Mouse (Mus musculus) E14TG2a.4 (cell line): ENCODE measurements at regions not wholly inside any gene's neighbourhood (a gene's known extent, or its start where the extent isn't known, plus 50 kb on each side); places are given as distances from the start of the nearest gene placed in this dataset.

ENCODE experiments used
- H3K27me3 ChIP-seq: 2 replicates; pipeline ENCODE4 v1.6.1; 2014; ENCODE audit warnings: low read length, control low read depth; ENCODE audit not compliant: insufficient read depth
- H3K36me3 ChIP-seq: 2 replicates; pipeline ENCODE4 v1.6.1; 2014; ENCODE audit warnings: low read length, control low read depth; ENCODE audit not compliant: insufficient read depth
- H3K4me1 ChIP-seq: replicated peaks from 2 replicates; pipeline ENCODE4 v1.6.1; 2014; ENCODE audit warnings: low read depth, low read length, control low read depth
- H3K4me3 ChIP-seq: replicated peaks from 2 replicates; pipeline ENCODE4 v1.5.1; 2014; ENCODE audit warnings: mild to moderate bottlenecking, low read length
- H3K9me3 ChIP-seq: 2 replicates; pipeline ENCODE4 v1.6.1; 2014; ENCODE audit warnings: low read length, control low read depth
- CTCF ChIP-seq: conservative IDR thresholded peaks from 2 replicates; pipeline ENCODE4 v1.5.1; 2014; ENCODE audit warnings: low read length
- NANOG ChIP-seq: IDR thresholded peaks from 2 replicates; pipeline ENCODE4 v1.6.1; 2014; ENCODE audit warnings: borderline replicate concordance, low read length, mixed read lengths
- POU5F1 ChIP-seq: IDR thresholded peaks from 2 replicates; pipeline ENCODE4 v1.6.1; 2014; ENCODE audit warnings: low read length, borderline replicate concordance

DNA sequence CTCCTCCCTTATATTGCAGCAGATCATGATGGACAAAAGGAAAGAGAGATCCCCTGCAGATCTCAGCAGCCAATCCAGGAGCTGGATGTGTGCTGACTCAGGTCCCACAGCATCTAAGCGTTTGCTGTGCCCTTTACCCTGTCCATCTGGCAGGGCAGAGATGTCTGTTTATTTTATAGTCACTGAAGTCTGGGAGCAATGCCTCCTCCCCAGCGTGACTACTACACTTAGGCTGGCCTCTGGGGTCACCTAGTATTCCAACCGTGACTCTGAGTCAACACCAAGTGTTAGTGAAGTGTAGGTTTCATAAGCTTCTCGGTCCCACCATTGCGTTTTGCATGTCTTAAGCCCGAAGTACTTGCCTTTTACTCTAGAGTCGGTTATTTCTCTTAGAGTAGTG lies 155.3 kb upstream of the Gmds start:
- no peaks in the 10 kb centered on the region for H3K4me1 ChIP-seq
- no peaks in the 10 kb centered on the region; the same call in 1 of the 2 replicates for H3K27me3 ChIP-seq
- peaks cover 9% of the 10 kb centered on the region for H3K9me3 ChIP-seq
- no peaks in the 10 kb centered on the region for H3K36me3 ChIP-seq
- TF ChIP-seq CTCF (no peak), NANOG (no peak), POU5F1 (no peak)
- no peak overlapping the region for H3K4me3 ChIP-seq

DNA sequence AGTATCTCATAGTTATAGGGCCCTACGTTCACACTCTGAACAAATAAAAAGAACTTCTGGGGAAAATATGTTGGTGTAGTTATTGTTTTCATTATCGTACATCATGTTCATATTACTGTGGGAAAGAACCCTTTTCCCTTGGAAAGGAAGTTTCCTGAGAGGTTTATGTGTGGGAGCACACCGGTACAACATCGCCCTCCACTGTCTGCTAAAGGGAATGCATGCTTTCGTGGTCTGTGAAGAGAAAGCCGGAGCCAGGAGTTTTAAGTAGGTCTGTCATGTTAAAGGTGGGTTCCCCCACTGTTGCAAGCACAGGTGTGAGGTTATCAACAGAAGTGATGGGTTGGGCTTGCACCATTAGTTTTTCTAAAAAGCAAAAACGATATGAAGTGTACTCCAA lies 154.8 kb upstream of the Gmds start:
- no peaks in the 10 kb centered on the region; the same call in 1 of the 2 replicates for H3K27me3 ChIP-seq
- H3K4me1 ChIP-seq: no peaks in the 10 kb centered on the region
- peaks cover 9% of the 10 kb centered on the region for H3K9me3 ChIP-seq
- no peak for TF ChIP-seq POU5F1
- peak; percentile 63 for TF ChIP-seq CTCF
- no peaks in the 10 kb centered on the region for H3K36me3 ChIP-seq
- H3K4me3 ChIP-seq: no peak overlapping the region

DNA sequence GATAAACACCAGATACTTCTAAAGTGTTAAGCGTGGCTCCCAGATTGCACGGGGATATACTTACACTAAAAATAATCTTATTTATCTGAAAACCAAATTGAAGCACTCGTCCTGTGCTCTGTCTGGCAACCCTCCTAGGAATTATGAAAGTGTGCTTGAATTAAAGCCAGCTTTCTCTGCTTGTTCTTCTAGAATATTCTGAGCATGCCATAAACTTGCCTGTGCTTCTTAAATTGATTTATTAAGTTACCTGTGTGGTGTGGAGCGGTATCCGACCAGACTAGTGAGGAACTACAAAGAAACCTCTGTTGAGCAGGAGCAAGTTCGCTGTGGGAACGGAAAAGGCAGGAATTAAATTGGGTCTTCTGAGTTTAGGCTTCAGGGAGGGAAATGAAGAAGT lies 154.0 kb upstream of the Gmds start:
- Histone ChIP-seq H3K4me1 (no peaks in the 10 kb centered on the region), H3K27me3 (no peaks in the 10 kb centered on the region; the same call in 1 of the 2 replicates), H3K36me3 (no peaks in the 10 kb centered on the region), H3K4me3 (no peak overlapping the region), H3K9me3 (peaks cover 9% of the 10 kb centered on the region)
- TF ChIP-seq NANOG (no peak), CTCF (no peak), POU5F1 (no peak)

DNA sequence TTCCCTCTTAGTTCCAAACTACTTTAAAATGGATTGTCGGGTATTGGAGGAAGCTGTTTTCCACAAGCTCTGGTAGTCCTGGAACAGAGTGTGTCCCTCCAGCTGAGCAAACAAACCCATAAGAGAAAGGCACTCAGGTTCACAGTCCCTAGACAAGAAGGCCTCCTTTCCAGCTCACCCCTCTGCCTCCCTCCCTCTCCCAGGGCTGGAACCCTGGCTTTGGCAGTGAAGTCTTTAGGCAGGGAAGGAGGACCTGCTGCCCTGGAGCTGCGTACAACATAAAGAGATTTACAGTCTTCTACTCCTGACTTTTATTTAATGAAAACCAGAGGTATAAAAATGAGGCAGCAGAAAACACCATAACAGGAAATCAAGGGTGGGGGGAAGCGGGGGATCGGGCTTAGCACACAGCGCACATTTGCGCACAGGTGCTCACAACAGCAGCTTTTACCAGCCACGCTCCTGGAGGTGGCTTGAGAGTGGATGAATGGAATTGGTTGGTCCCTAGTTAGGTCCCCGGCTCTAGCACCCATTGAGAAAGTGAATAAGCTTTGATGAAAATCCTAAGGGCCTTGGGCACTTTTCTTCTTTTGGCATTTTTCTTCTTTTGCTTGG lies 143.0 kb upstream of the Gmds start:
- TF ChIP-seq POU5F1: no peak
- H3K36me3 ChIP-seq: no peaks in the 10 kb centered on the region
- H3K4me3 ChIP-seq: no peak overlapping the region
- H3K9me3 ChIP-seq: no peaks in the 10 kb centered on the region
- no peaks in the 10 kb centered on the region for H3K4me1 ChIP-seq
- no peaks in the 10 kb centered on the region for H3K27me3 ChIP-seq

DNA sequence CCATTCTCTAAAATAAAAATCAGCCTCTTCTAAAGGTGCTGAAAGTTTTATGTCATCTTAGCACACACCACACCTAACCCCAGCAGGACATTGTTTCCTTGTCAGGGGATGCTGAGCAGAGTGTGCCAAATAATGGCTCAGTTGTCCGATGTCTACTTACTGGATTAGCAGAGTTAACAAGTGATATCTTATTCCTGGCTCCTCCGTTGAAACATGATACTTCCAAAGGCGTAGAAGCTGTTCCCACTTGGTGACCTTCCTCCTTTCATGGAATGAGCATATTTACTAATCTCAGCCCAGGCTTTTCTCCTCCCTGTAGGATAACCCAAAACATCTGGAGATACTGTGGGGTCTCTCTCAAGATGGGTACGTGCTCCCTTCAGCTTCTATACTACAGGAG lies 141.5 kb upstream of the Gmds start:
- no peaks in the 10 kb centered on the region for H3K36me3 ChIP-seq
- no peaks in the 10 kb centered on the region for H3K27me3 ChIP-seq
- H3K4me3 ChIP-seq: no peak overlapping the region
- TF ChIP-seq NANOG: no peak
- TF ChIP-seq CTCF: no peak
- no peak for TF ChIP-seq POU5F1
- H3K9me3 ChIP-seq: no peaks in the 10 kb centered on the region
- H3K4me1 ChIP-seq: no peaks in the 10 kb centered on the region

DNA sequence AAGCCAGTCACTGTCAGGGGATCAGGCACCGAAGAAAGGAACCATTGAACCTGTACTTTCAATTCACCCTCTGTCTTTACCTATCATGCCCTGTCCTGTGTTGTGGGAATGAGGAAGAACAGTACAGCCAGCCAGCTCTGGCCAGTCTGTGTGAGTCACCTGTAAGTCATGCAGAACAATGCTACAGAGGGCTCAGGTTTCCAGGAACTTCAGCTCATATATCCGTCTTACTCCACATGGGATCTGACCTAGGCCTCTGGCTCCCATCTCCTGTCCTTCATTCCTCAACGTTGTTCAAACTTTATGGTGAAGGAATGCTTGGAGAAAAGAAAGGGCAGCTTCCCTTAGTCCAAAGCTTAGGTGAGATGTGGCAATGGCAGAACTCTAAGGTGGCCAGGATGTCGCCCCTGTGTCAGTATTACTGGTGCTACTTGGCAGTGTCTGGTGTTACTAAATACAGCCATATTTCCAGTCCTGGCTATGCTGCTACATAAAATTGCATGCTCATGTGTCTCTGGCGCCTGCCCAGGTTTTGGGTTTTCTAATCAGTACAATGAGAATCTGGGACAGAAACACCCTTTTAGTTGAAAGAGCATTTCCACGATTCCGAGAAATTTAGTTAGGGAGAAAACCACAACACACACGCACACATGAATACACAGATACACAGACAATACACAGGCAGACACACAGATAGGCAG lies 140.7 kb upstream of the Gmds start:
- H3K27me3 ChIP-seq: no peaks in the 10 kb centered on the region
- H3K4me3 ChIP-seq: no peak overlapping the region
- no peak for TF ChIP-seq POU5F1
- TF ChIP-seq NANOG: no peak
- TF ChIP-seq CTCF: no peak
- no peaks in the 10 kb centered on the region for H3K9me3 ChIP-seq
- no peaks in the 10 kb centered on the region for H3K36me3 ChIP-seq
- H3K4me1 ChIP-seq: no peaks in the 10 kb centered on the region

DNA sequence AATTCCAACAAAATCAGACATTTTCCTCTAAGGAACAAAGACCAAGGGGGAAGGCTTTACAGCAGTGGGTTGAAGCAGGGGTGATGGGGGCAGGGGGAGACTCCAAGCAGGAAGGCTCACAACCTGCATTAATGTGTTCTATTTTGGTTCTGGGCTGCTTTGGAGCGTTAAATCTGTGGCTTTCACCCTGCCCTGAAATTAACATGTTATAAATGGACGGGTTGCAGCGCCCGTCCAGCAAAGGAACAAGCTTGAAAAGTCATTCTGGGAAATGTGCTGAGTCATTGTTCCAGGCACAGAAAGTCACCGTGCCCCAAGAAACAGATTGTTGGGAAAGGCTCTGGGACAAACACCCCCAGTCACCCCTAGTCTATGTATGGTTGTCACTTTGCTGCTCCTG lies 127.2 kb upstream of the Gmds start:
- no peak overlapping the region for H3K4me3 ChIP-seq
- H3K9me3 ChIP-seq: no peaks in the 10 kb centered on the region
- peaks cover 10% of the 10 kb centered on the region for H3K4me1 ChIP-seq
- H3K27me3 ChIP-seq: no peaks in the 10 kb centered on the region
- H3K36me3 ChIP-seq: no peaks in the 10 kb centered on the region
- no peak for TF ChIP-seq POU5F1
- no peak for TF ChIP-seq NANOG
- no peak for TF ChIP-seq CTCF

DNA sequence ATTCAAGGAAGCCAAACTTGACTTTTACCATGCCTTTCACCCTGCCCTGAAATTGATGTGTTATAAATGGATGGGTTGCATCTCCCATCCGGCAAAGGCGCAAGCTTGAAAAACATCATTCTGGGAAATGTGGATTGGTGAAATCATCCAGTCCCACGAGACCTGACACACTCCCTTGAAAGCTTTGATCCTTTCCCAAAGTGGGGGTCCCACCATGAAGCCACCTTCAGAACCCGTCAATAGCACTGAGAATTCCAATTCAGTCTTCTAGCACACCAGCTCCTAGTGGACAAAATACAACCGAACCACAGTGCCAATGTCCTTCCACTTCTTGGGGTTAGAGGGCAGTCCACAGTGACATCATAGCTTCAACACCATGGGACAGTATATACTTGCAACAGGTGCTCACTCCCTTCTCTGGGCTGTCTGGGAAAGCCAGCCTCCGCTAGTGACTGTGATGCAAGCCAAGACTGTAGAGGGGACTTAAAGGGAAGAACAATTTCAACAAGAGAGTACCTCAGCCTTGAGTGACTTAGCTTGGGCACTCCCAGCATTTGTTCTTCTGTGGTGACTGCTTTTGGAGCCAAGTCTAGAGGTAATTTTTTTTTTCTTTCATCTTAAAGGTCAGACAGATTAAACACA lies 126.6 kb upstream of the Gmds start:
- Histone ChIP-seq H3K4me1 (peaks cover 10% of the 10 kb centered on the region), H3K36me3 (no peaks in the 10 kb centered on the region), H3K4me3 (no peak overlapping the region), H3K27me3 (no peaks in the 10 kb centered on the region), H3K9me3 (no peaks in the 10 kb centered on the region)
- TF ChIP-seq NANOG: no peak
- no peak for TF ChIP-seq CTCF
